Mouse (Mus musculus) kidney, postnatal 25 days (tissue): ENCODE data around the gene Nap1l5.

Experiments used
- DNase-seq, 2 experiments: peaks; one replicate each; pipeline ENCODE4 v3.0.0; 2021; ENCODE audit warnings: mixed read lengths in 2 of 2

The Nap1l5 gene

DNA sequence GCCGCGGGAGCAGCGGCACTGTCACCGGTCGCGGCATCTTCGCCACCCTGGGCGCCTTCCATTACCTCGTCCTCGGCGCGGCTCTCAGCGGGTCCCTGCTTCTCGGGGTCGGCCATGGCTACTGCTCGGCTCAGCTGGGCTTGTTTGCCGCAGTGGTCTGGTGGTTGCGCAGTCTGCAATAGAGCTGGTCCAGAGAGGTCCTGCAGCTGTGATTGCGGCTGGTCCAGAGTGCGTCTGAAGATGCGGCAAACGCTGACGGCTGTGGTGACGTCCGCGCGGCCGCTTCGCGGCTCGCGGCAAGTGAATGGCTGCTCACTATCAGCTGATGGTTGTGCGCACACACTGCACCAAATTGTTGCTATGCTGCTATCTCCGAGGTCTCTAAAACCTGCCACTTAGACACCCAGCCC, at the start of gene Nap1l5:
Nap1l5 (minus strand) TSS at position 225 of the 410 bp plus-strand sequence.
- no peak for DNase-seq

DNA sequence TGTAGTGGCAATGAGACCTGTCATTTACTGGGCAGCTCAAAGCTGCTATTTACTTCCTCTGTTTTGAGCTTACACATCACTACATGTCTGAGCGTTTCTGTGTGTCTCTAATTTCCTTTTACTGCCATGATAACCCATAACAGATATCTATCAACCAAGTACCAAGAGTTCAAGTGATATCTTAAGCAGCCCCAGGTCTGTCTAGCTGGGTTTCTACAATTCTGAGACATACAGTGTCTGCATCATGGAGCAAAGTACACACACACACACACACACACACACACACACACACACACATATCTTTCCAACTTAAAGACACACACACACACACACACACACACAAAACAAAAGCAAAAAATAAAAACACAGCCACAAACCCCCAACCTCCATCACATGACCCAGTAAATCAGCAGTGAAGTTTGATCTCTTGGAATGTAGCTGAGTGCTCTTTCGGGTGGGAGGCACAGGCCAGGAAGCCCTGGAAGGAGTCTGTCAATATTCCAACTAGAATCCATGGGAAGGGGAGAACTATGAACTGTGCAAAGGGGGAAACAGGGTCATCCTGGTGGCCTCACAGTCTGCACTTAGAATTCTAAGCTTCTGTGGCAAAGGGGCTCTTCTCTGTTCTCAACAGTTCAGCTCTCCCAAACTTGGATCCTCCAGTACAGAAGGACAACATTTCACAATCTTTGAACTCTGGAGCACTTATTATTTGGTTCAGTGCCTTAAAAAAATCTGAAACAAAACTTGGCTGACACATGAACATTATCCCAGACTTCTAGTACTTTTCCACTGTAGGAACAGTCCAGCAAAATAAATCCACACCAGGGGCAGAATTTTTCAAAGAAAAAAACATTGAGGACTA, 44.5 kb upstream of the Nap1l5 start:
- peak; percentile 59 to 67 for DNase-seq

DNA sequence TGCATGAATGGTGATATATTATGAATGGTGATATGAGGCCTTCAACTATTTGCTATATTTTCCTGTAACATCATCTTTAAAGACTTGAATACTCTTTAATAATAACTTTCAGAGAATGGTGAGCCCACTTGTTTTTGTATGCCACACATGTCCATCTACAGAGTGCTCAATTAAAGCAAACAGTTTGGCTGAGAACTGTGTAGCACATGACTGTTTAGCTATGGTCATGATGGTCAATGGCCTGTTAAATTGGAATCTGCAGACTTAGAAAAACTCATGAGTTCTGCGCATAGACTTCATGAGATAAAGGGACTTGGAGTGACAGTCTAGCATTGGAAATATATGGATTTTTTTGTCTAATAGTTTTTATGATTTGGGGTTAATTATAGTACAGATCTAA, 43.5 kb upstream of the Nap1l5 start:
- DNase-seq: peak in 1 of 2 experiments; percentile 46

DNA sequence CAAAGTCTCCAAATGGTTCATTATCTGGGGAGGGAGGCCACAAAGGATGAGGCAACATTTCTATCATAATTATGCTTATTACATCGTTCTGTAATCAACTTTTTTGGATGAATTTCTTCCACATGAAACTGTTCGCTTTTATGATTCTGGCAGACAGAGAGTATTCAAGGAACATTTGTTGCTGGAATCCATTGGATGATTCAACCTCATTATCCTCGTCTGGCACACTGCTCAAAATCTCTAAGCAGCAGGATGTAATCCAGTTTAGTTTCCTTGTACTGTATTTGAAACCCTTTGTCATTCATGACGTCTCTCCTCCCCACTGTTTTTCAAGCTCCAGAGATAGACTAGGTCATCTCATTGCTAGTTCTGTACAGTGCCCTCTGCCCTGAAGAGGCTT, 40.0 kb upstream of the Nap1l5 start:
- no peak for DNase-seq

DNA sequence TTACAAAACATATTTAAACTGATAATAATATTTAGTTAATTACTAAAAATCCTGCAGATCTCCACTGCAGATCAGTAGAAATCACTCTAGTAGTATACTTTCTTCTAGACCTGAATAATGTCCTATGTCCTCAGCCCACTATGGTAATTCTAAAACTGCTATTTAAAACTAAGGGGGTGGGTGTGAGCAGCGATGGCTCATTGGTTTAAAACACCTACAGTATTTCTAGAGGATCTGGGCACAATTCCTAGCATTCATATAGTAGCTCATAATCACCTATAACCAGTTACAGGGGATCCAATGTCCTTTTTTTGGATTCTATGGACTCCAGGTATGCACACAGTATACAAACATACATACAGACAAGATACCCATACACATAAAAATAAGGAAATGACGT, 39.4 kb upstream of the Nap1l5 start:
- no peak for DNase-seq

DNA sequence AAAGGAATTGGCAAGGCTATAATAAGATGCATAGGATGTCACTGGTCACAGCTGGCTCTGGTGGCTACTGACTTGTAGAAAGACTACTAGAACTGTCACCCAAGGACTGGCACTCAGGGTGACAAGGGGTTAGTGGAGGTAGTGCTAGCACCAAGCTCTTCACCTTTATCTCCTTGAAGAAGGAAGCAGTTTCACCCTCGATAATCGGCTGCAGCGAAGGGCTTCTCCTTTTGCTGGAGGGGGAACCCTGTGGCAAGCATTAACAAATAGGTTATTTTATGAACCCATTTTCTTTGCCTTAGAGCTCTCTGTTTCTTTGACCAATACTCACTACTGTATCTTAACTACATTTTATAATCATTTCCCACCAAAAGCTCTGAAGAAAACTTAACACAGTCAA, 37.1 kb upstream of the Nap1l5 start:
- DNase-seq: no peak

DNA sequence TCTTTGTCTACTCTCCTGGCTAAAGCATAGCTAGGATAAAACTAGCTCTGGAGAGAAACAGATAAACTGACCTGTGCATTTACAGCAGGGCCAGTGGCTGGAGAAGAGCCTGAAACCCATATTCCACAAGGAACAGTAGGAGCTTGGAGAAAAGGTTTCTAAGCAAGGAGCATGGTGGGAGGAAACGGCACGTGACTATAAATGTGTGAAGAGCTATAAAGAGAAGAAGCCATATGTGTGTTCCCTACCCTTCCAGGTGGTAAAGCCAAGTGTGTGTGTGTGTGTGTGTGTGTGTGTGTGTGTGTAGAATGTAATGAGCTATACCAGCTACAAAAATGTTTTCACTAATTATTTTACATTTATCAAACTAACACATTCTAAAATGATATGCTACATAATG, 35.4 kb upstream of the Nap1l5 start:
- no peak for DNase-seq

DNA sequence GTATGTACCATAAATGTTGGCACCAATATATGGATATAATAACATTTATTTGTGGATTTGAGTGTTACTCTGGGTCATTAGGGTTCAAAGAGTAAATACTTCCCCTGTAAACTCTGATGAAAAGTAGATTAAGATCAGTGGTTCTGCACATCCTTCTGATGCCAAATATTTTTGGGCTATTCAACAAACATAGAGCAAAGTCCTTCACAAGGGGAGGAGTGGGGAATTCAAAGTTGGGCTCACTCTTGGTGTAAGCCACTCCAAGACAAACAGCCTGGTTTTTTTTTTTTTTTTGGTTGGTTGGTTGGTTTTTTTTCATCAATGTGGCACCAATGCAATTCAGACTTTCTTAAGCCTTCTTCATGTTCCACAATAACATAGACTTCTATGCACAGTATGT, 30.9 kb upstream of the Nap1l5 start:
- no peak for DNase-seq

DNA sequence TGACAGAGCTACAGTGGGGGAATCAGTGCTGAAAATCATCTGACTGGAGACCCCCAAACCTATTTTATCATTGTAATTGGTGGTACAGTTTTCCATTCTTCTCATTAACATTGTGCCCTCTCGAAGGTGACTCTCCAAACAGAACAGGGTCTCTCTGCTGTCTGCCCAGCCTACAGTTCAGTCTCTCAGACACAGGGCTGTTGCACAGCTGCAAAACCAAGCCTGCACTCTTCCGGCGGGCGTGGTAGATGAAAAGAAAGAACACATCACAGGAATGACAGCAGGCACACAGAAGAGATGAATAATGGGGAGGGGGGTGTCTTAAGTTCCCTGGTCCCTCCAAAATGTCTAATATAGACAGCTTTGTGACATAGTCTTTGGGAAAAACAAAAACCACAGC, 27.3 kb upstream of the Nap1l5 start:
- no peak for DNase-seq

DNA sequence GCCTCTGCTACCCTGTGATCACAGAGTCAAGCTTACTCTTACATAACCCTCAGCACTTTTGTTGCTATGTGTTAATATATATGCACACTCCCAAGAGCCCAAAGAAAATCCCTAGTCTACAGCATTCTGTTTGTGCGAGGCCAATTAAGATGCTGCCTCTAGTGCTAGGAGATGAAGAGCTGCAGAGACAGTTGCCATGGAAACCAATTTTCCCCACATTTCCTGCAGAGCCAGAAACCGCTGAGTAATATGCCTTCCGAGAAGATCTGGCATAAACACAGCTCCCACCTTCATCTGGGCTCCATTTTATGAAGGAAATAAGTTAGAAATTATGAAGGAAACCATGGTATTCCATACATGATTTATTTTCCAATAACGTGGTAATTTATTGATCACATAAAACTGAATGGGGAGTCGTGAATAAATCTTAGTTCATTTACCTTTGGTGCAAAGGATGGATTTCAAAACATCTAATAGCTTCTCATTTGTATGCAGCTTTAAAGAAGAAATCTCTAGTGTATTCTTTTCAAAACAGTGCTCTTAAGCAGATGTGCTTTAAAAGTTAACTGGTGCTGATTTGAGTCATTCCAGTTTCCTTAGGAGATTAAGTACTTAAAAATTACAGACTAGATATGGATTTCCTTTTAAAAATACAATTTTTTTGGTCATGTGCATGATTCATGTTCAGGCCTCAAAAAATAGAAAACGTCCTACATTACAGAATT, 26.5 kb upstream of the Nap1l5 start:
- DNase-seq: no peak

DNA sequence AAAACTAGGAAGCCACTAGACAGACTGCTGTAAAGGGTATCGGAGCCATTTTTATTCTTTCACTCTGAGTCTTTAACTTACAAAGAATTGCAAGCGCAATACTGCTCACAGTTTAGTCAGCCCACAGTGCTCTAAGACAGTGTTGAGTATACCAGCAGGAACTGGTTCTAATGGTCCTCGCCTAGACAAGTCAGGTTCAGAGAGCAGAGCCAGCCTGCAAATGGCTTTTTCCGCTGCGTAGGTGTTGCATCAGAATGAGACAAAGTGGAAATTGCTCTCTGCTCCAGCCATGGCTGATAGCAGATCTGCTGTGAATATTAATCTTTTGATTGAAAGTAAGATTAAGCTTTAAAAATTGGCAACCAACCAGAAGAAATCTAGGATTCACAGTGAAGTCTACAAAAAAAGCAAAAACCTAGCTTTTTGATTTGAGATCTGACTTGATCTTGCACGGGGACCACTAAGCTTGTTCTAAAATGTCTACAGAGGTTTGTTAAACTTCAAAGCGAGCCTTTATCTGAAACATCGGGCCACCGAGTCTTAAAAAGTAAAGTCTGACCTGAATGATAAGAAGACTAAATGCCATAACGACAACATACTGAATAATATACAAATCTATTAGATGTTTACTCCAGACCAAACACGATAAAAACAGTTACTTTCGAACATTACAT, 25.8 kb upstream of the Nap1l5 start:
- DNase-seq: no peak

DNA sequence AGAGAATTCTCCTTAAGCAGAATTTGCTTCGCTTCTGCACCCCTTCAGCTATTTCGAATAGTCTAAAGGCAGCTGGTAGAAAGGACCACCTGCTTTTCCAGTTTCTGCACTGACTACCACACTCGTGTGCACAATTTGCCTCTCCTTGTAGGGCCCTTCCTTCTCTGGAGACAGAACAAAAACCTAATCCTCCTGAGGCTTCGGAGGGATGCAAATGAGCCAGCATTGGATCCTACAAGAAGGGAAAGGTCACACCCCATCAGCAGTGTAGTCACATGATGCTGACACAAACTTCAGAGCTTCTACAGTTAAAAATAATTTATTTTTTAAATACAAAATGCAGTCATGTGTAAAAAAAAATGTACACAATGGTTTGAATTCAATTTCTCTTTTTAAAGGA, 24.3 kb upstream of the Nap1l5 start:
- no peak for DNase-seq

DNA sequence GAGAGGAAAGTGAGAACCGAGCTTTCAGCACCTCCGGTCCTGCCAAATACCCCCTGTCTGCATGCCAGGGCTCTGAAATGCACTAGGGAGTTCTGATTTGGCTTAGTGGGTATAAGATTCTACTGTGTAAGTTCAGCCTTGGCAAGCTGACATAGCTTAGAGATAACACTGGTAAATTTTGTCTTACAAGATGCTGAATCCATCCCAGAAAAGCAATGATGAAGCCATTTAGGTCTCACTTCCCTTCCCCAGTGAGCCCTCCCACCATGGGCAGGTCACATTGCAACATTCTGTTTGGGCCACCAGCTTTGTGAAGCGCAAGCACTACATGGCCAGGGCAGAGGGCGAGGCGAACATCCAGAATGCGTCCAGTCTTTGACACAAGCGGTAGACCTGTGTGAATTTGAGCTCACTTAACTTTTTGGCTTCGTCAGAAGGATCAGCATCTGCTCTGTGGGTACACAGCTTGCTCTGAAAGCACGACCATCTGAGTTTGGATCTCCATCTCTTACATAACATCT, 23.1 kb upstream of the Nap1l5 start:
- peak; percentile 18 to 60 for DNase-seq

DNA sequence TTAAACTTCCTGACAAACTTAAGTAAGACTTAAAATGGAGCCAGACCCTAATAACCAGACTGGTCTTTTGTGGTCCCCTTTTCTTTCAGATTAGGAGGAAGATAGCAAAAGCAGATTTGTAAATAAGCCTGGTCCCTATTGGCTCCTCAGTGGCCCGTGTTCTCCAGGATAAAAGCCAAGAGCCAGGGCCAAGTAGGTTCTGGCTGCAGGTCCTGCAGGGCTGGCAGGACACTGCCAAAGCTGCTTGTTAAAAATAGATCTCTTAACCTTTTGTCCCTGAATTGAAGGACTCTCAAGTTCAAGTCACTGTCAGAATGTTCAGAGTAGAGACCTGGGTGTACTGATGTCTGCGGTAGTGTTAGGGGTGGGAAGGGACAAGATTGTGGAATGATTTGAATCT, 21.0 kb upstream of the Nap1l5 start:
- DNase-seq: peak; percentile 58 to 86

DNA sequence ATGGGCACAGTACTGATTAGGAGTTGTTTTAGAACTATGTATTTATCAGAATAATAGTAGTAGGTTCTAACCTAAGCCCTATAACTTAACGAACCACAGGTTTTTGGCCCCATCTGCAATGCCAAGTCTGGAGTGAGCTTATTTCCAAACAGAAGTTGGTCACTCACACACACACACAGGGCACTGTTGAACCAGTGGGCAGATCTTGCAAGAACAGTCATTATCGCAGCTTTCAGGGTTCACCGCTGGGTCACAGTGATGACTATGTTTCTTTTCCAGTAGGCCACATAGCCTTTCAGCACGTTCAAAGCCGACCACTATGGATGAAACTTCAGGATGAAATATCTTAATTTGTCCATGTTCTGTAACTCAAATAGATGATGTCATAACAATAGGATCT, 15.6 kb upstream of the Nap1l5 start:
- no peak for DNase-seq

DNA sequence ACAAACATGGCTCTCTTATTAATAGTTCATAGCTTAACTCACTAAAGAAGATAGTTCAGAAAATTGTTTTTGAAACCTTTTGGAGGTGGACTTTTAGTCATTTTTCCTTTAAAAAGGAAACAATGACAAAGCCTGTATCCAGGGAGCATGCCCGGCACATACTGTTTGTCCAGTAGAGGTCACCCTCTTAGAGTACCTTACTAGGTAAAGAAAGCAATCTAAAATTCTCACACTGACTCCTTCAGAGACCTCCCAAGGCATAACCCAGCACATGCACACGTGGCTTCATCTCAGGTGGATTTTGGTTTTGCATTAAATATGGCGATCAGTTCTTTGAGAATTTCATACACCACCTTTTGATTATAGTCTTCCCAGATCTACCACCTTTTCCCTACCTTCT, 14.7 kb upstream of the Nap1l5 start:
- peak in 1 of 2 experiments; percentile 44 for DNase-seq

DNA sequence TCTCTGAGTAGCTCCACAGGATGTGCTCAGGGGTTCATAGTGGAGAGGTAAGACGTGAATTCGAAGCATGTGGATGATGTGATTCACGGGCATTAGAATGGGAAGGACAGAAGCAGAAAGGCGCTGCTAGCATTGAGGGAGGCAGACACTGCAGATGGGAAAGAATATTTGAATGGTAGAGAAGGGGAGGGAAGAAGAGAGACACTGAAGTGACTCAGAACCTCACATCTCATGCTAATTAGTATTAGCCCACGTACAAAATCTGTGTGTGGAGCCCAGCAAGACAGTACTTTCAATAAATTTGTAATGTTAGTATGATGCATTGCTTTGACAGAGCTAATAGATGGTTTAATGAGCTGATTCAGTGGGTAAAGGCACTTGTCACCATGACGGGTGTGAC, 13.9 kb upstream of the Nap1l5 start:
- DNase-seq: no peak

DNA sequence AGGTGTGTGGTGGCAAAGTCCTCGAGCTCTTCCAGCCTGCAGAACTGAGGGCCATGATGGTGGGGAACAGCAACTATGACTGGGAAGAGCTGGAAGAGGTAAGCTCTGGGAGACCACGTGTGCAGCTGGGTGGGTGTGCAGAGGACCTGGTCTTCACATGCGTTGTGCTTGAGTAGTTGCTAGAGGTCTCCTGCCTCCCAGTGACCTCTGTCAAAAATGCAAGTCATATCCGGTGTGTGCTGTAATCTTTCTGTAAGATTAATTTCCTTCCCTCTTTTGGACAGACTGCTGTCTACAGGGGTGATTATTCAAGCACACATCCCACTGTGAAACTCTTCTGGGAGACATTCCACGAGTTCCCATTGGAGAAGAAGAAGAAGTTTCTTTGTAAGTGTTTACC, 9.6 kb upstream of the Nap1l5 start:
- DNase-seq: no peak

DNA sequence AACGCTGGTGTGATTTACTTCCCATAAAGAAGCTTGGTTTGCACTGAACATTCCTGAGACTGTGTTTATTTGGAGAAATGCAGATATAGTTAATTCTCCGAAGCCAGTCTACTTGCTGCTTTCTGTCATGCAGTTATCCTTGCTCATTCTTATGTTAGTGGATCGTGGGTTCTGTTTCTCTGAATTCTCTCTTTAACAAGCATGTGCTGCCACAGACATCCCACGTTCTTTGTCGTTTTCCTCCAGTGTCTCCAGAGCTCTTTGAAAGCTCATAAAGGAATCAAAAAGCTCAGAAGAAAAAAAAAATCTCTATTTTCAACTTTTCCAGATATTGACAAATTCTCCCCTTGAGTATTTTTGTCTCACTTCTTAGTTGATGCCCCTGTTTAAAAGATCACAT, 7.1 kb upstream of the Nap1l5 start:
- no peak for DNase-seq

DNA sequence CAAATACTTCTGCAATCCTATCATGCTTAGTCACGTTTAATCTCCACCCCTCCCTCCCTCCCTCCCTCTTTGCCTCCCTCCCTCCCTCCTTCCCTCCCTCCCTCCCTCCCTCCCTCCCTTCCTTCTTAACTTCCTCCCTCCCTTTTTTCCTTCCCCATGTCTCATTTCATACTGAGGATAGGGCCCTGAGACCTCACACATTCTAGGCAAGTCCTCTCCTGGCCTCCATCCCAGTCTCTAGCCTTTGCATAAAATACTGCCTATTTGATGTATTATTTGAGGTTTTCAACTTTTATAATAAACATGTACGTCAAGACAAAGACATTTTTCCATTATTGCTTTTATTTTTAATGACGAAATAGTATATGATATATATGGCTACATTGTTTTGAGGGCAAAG, 6.7 kb upstream of the Nap1l5 start:
- no peak for DNase-seq

DNA sequence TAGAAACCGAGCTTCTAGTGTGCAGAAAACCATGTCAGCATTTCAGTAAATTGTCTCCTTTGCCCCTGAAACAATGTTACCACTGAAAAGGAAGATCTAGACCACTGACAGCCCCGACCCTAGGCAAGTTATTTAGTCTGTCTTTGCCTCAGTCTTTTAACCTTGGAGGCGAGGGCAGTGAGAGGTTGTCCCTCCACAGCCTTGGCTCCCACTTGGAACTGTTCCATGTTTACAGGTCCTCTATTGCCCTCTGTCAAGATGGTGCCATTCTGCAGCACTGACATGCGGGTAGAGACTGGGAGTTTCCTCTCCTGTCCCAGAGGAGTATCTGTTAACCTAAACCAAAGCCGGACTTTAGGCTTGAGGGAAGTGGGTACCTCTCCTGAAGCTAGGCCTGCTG, 6.0 kb upstream of the Nap1l5 start:
- no peak for DNase-seq

DNA sequence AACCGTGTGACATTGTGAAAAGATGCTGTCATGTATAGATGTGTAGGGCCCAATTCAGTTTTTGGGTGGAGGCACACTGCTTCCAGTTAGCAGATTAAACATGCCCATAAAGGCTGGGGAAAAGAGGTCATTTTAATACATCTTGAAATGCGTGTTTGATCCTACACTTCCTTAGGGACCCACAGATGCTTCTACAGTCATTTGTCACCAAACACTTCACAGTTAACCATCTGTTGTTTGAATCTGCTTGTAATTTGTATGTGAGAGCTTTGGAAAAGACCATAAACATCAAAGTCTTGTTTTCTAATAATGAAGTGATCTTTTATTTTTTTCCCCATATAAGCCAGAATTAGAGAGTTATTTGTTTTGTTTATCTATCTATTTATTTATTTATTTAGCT, 915 bp upstream of the Nap1l5 start:
- no peak for DNase-seq

DNA sequence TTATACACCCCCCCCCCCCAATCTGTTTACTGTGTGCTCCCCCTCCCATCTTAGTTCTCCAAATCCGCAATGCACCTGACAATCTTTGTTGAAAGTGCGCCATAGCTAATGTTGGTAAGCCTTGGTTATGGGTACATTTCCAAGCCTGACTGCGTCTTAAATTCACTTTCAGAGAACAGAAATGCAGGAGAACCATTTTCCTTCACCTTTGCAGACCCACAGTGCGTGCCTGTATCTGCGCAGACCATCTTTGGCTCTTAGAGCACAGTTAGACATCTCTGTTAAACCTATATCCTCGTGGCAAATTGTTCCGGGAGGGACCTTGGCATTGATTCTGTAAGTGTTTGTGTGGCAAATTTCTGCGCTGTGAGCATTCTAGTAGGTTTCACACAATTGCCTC, 460 bp upstream of the Nap1l5 start:
- DNase-seq: no peak

DNA sequence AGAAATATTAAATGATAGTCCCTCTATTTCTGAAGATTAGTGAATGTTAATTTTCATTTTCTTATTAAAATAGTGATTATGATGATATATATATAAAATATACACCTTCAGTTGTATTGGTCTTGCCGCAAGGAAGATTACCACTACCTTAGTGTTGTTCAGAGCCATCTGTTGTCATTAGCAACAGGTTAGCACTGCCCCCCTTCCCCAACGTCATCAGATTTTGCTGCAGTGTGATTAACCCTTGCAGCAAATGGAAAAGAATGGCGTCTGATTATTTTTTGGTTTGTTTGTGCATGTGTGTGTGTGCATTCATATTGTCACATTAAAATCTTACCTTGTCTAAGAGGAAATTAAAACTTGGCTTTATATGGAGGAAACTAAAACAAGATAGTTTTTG, 2.3 kb downstream of the Nap1l5 start:
- no peak for DNase-seq
